Mouse (Mus musculus) heart, embryonic 10.5 days (tissue): ENCODE data around the gene Hspa4l. TPM values are rescaled to one million over a fixed set of nuclear protein-coding genes. Genes with fewer than 3 reads are reported as not detected.

Source experiments
- DNase-seq: peaks from one replicate; pipeline ENCODE4 v3.0.0-alpha.2; 2017; ENCODE audit warnings: low spot score
- H3K27ac ChIP-seq: fragments of 300-500 bp; sonication (generic); 2 replicates; pipeline ENCODE4 v1.5.1; 2016; ENCODE audit warnings: mild to moderate bottlenecking
- H3K27me3 ChIP-seq: fragments of 300-500 bp; sonication (generic); 2 replicates; pipeline ENCODE4 v1.6.1; 2016; ENCODE audit warnings: mild to moderate bottlenecking; ENCODE audit not compliant: poor library complexity, insufficient read depth, severe bottlenecking
- H3K36me3 ChIP-seq: fragments of 300-500 bp; sonication (generic); 2 replicates; pipeline ENCODE4 v1.6.1; 2016; ENCODE audit warnings: mild to moderate bottlenecking, moderate library complexity
- H3K4me1 ChIP-seq: fragments of 300-500 bp; sonication (generic); 2 replicates; pipeline ENCODE4 v1.6.1; 2016; ENCODE audit warnings: mild to moderate bottlenecking
- H3K4me3 ChIP-seq: fragments of 300-500 bp; sonication (generic); 2 replicates; pipeline ENCODE4 v1.5.1; 2016; ENCODE audit warnings: mild to moderate bottlenecking, moderate library complexity
- H3K9me3 ChIP-seq: fragments of 300-500 bp; sonication (generic); 2 replicates; pipeline ENCODE4 v1.6.1; 2016; ENCODE audit warnings: mild to moderate bottlenecking, moderate library complexity
- WGBS: fragments of 180-500 bp; shearing (Covaris S2); methylation state at CpG from one replicate; pipeline ENCODE4 v1.1.7; 2016; 5-methylcytosine and 5-hydroxymethylcytosine counted together
- polyA plus RNA-seq: library from polyadenylated mRNA; unstranded; fragments of >200 nt; fragmentation: Nextera tagmentation; extraction: Ambion mirVana; gene quantifications from 2 replicates; pipeline ENCODE4 v1.2.1, GENCODE M21; 2016

The Hspa4l gene
- polyA plus RNA-seq = 18.0 and 30.2 TPM in 2 replicates

DNA sequence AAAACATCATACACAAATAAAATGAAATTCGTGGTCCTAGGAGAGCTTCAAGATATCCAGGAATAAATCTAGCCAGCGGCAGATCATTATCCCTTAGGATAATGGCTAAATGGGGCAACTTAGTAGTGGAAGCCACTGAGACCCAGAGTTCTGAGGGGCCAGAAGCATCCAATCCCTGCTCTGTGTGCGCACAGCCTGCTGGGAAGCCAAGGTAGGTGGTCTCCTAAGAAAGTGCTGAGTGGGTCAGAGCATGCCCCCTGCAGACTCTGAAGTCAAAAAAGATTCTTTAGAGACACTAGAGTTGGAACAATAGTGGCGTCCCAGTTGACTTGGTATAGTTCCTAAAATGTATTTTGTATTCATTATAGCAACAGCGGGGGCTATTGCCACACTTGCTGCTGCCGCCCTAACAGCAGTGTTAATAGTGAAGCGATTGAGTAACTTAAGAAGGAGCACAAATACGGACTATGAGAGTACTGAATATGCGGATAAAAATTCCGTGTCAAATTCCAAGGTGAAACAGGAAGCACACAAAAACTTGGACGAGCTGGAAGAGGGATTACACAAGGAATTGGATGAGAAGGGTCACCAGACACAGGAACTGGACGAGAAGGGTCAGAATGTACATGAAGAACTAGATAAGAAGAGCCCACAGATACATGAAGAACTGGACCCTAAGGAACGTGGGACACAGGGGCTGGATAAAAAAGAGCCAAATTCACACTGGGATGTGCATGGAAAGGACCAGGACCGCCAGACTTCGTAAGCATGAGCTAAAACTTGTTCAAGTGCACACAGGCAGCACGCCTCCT is at the start of gene Hspa4l:
Gene Hspa4l, plus strand, starts transcription at position 472 of the 812 bp plus-strand sequence.
- whole genome bisulfite sequencing = 24% methylated on average over 16 of the region's 16 CpGs
- no peak for DNase-seq
- Histone ChIP-seq H3K27me3 (peaks cover 4% of the 10 kb centered on the region; the same call in 1 of the 2 replicates), H3K4me3 (peak within 1 kb of the TSS; percentile 88), H3K4me1 (peaks cover 13% of the 10 kb centered on the region), H3K9me3 (no peaks in the 10 kb centered on the region), H3K27ac (peak within 1 kb of the TSS; percentile 92), H3K36me3 (no peaks in the 10 kb centered on the region)

DNA sequence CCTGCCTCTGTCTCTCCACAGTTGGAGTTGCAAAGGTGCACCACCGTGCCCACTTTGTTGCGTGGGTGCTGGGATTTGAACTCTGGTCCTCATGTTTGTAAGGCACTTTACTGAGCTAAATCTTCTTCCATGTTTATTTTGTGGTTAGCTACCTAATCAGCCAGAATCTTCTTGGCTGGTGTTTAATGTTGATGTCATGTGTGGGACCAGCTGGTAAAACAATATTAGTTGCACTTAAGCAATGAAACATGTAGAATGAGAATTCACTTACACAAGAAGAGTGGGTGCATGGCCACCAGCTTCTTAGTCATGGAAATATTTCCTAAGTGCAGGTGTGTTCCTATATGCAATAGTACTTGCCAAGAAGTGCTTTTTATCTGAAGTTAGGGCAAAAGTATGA is 49.1 kb upstream of the Hspa4l start:
- 84% methylated on average over 2 of the region's 2 CpGs for whole genome bisulfite sequencing
- Histone ChIP-seq H3K27me3 (no peaks in the 10 kb centered on the region), H3K4me1 (peaks cover 14% of the 10 kb centered on the region), H3K36me3 (0 out of 2 replicates have a peak, but pooled peaks cover 8% of the 10 kb centered on the region), H3K4me3 (no peak overlapping the region), H3K27ac (no peak overlapping the region), H3K9me3 (no peaks in the 10 kb centered on the region)
- no peak for DNase-seq

DNA sequence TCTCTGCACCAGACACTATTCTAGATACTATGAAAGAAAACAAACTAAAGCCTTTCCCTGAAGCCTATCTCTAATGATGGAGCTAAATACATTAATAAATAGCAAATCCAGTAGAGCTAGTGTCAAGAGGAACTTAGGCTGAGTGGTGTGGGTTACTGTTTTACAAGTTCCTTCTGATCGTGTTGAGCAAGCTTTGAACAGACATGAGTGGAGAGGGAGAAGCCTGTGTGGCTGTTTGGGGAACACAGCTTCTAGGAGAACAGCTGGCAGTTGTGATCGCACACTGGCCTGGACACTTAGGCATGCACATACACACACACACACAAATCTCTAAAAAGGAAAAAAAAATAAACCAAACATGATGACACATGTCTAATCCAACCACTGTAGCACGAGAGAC is 45.5 kb upstream of the Hspa4l start:
- WGBS = 75% methylated on average over 3 of the region's 3 CpGs
- no peak overlapping the region for H3K4me3 ChIP-seq
- H3K9me3 ChIP-seq = no peaks in the 10 kb centered on the region
- DNase-seq = no peak
- H3K4me1 ChIP-seq = peaks cover 7% of the 10 kb centered on the region
- H3K36me3 ChIP-seq = 0 out of 2 replicates have a peak, but pooled peaks cover 3% of the 10 kb centered on the region
- no peak overlapping the region for H3K27ac ChIP-seq
- no peaks in the 10 kb centered on the region for H3K27me3 ChIP-seq

DNA sequence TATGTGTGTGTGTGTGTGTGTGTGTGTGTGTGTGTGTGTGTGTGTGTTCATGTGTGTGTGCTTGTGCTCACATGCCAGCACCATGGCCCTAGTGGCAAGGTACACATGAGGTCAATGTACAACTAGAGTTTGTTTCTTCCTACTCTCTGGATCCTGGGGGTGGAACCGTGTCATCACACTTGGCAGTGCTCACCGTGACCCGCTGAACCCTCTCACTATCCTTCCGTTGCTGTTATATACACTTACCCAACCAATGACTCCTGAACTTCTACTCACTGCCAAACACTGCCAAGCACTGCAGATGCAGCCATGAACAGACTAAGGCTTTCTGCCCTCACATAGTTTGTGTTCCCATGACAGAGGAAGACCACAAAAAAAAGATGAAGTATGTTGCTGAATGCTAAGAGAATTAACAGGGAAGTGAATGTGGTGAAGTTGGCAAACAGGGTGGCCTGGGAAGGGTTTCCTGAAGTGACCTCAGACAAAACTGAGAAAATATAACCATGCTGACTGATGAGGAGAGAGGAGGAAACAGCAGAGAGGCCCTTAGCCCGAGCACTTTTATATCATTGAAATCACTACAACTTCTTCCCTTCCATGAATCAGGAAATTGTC is 39.4 kb upstream of the Hspa4l start:
- 82% methylated on average over 5 of the region's 5 CpGs for WGBS
- Histone ChIP-seq H3K27ac (no peak overlapping the region), H3K4me3 (no peak overlapping the region), H3K36me3 (no peaks in the 10 kb centered on the region), H3K9me3 (no peaks in the 10 kb centered on the region; the same call in 1 of the 2 replicates), H3K4me1 (no peaks in the 10 kb centered on the region), H3K27me3 (no peaks in the 10 kb centered on the region)
- DNase-seq = no peak

DNA sequence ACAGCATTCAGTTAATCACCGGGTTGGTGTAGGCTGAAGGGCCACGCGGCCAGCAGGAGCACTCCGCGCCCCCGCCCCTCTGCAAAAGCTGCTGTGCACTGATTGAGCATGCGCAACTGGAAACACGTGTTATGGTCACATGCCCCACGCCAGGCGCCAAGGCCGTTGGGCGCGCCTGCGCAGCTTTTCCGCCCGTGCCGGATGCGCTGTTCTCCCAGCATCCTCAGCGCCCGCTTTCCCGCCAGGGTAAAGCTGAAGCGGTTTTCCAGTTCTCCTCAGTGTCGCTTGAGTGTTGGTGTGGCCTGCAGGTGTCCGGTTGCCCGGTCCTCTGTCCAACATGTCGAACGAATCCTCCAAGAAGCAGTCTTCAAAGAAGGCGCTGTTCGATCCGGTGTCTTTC is 35.6 kb upstream of the Hspa4l start, which contains the start of gene Slc25a31:
Gene Slc25a31, plus strand, starts transcription at position 201 of the 400 bp plus-strand sequence.
- WGBS = 83% methylated on average over 30 of the region's 30 CpGs
- Histone ChIP-seq H3K4me1 (no peaks in the 10 kb centered on the region), H3K9me3 (no peaks in the 10 kb centered on the region; the same call in 1 of the 2 replicates)

DNA sequence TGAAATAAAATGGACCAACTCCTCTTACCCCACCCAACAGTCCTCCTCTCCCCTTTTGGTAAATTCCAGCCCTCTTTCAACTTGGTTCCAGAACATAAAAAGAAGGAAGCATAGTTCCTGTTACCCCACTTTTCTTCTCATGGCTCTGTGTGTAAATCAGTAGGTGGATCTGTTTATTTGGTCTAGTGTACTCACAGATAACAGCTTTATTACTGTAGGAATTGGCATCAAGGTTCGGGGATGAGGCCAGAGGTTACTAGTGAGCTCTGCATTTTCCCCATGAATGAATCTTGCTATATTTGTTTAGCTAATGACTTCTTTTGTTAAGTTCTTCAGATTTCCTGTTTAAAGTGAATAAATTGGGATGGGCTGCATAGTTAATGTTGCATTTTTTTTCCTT is 28.2 kb upstream of the Hspa4l start:
- no peak for DNase-seq
- no peak overlapping the region for H3K27ac ChIP-seq

More for the DNA sequence above, 35.6 kb upstream of the Hspa4l start, which contains the start of gene Slc25a31:
- H3K4me3 ChIP-seq = no peak within 1 kb of the TSS
- no peaks in the 10 kb centered on the region for H3K36me3 ChIP-seq
- no peak for DNase-seq
- no peak within 1 kb of the TSS for H3K27ac ChIP-seq
- no peaks in the 10 kb centered on the region for H3K27me3 ChIP-seq

DNA sequence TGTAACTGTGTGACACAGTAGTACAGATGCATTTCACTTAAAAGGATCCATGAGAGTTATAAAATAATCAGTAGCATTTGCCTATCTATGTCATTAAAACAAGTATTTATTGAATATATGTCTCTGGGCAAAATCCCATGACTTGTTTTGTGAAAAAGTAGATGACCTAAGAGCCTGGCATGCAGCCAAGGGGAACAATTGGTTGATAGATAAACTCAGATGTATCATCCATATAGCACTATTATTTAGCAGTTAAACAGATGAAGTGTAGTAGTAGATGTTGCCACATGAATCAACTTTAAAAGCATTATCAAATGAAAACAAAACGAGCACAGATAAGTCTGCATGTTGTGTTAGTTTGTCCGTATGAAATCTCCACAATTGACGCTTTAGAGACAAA is 25.3 kb upstream of the Hspa4l start:
- H3K9me3 ChIP-seq = no peaks in the 10 kb centered on the region
- no peak for DNase-seq
- 60% methylated on average over 3 of the region's 3 CpGs for WGBS
- no peaks in the 10 kb centered on the region for H3K4me1 ChIP-seq
- H3K27me3 ChIP-seq = no peaks in the 10 kb centered on the region
- H3K4me3 ChIP-seq = no peak overlapping the region
- H3K36me3 ChIP-seq = no peaks in the 10 kb centered on the region
- no peak overlapping the region for H3K27ac ChIP-seq

More for the DNA sequence above, 28.2 kb upstream of the Hspa4l start:
- Histone ChIP-seq H3K9me3 (no peaks in the 10 kb centered on the region), H3K4me1 (no peaks in the 10 kb centered on the region), H3K27me3 (no peaks in the 10 kb centered on the region), H3K4me3 (no peak overlapping the region), H3K36me3 (no peaks in the 10 kb centered on the region)
- WGBS = 53% methylated on average over 1 of the region's 1 CpGs

DNA sequence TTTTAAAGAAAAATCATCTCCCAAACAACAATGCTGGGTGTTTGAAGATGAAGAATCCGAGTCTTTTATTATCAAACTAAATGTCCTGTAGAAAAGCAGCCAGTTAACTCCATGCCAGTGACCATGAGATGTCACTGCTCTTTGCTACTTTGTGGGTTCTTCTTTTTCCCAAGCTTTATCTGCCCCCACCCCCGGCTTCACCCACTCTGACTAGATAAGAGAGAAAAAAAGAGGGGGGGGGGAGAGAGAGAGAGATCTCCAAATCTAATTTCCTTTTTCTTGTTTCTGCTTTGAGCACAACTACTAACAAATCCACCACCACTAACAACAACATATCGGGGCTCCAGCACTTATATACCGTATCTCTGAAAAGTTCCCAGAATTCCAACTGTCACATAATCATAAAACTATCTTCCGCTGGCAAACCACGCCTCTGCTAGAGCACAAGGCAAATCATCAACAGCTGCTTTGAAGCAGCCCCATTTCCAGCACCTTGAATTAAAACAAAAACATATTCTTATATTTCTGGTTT is 5.8 kb upstream of the Hspa4l start:
- Histone ChIP-seq H3K9me3 (no peaks in the 10 kb centered on the region), H3K27me3 (peaks cover 4% of the 10 kb centered on the region; the same call in 1 of the 2 replicates), H3K4me1 (no peaks in the 10 kb centered on the region), H3K4me3 (no peak overlapping the region), H3K36me3 (no peaks in the 10 kb centered on the region), H3K27ac (no peak overlapping the region)
- DNase-seq = no peak
- WGBS = 72% methylated on average over 6 of the region's 6 CpGs

DNA sequence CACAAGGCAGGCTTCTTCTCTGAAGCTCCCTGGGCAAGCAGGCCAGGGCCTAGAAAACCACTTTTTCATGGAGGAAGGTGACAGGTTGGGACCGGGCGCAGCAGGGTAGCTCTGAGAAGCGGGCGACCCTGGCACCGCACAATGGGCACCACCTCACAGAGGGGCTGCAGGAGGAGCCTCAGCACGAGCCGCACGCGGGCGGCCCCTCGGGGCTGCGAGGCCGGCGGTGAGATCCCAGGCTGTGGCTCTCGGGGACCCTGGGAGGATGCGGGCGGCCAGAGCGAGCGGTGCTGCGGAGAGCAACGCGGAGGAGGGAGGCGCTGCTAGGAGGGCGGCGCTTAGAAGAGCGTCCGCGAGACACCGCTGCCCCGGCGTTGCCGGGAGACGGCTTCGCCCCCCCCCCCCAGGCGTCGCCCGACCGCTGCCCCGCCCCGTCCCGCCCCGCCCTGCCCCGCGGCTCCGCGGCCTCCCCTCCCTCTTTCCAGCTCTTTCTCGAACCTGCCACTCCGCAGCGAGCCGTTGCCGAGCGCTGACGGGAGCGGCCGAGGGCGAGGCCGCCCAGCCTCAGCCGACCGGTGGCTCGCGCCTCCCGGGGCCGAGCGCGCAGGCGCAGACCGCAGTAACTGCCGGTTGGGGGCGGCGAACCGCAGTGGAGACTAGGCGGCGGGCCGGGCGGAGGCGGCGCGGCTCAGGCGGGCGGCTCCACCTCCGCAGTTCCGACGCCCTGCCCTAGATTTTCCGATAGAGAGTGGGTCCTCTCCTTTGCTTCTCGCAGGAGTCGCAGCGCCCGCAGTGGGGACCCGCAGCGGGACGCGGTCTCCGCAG is 753 bp downstream of the Hspa4l start:
- no peaks in the 10 kb centered on the region for H3K9me3 ChIP-seq
- H3K4me1 ChIP-seq = peaks cover 13% of the 10 kb centered on the region
- WGBS = under 1% methylated on average over 70 of the region's 93 CpGs
- peak overlapping the region; percentile 92 for H3K27ac ChIP-seq
- peaks cover 4% of the 10 kb centered on the region; the same call in 1 of the 2 replicates for H3K27me3 ChIP-seq
- H3K36me3 ChIP-seq = no peaks in the 10 kb centered on the region
- peak; percentile 93 for DNase-seq
- H3K4me3 ChIP-seq = peak overlapping the region; percentile 88

DNA sequence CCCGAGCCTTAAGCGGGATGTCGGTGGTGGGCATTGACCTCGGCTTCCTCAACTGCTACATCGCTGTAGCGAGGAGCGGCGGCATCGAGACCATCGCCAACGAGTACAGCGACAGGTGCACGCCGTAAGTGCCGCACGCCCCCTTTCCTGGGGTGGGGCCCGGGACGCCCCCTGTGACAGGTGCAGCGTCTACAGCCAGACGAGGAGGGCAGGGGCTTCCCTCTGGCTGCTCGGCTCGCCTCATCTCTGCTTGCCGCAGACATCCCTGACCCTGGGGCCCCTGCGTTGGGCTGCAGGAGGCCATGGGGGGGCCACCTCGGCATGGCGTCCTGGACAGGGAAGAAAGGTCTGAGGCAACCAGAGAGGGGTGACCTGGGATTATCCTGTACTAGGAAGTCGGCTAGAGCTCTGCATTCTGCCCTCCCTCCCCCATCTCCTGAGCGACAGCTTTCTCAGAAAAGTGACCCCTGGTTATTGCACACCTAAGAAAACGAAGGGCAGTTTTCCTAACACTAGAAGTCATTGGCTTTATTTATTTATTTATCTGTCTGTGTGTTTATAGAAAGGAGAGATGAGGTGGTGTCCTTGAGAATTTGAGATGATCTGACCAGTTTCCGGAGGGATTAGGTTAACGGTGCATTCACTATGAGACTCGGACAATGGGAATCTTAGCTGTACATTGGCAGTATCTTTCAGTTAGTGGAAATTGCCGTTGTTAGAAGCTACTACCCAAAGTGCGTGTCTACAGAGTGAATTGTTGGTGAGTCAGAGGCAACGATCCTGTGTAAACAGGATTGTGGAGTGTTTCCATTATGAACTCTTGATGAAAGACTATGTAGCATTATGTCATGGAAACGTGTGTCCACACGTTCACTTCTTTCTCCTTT is 1.6 kb downstream of the Hspa4l start:
- Histone ChIP-seq H3K27me3 (peaks cover 4% of the 10 kb centered on the region; the same call in 1 of the 2 replicates), H3K4me3 (peak overlapping the region; percentile 88), H3K9me3 (no peaks in the 10 kb centered on the region), H3K36me3 (no peaks in the 10 kb centered on the region), H3K4me1 (peaks cover 13% of the 10 kb centered on the region), H3K27ac (peak overlapping the region; percentile 92)
- 4% methylated on average over 37 of the region's 37 CpGs for WGBS
- peak; percentile 80 for DNase-seq

DNA sequence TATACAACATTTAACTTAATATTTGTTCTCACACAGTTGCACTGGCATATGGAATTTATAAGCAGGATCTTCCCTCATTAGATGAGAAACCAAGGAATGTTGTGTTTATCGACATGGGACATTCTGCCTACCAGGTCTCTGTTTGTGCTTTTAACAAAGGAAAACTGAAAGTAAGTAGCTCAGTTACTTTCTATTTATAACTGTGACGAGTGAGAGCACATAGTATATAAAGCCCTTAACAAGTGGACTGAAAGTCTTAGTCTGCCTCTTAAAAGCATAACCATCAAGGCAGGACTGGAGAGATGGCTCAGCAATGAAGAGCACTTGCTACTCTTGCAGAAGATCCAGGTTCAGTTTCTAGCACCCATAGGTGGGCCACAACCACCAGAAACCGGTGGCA is 16.5 kb downstream of the Hspa4l start:
- H3K27me3 ChIP-seq = no peaks in the 10 kb centered on the region
- WGBS = 87% methylated on average over 3 of the region's 3 CpGs
- H3K4me1 ChIP-seq = no peaks in the 10 kb centered on the region

More for the DNA sequence above, 16.5 kb downstream of the Hspa4l start:
- no peak overlapping the region for H3K27ac ChIP-seq
- H3K9me3 ChIP-seq = no peaks in the 10 kb centered on the region
- H3K36me3 ChIP-seq = peaks cover 6% of the 10 kb centered on the region; the same call in 1 of the 2 replicates
- no peak for DNase-seq
- H3K4me3 ChIP-seq = no peak overlapping the region
